Mouse (Mus musculus) lung, embryonic 14.5 days (tissue): ENCODE results near the gene March4. TPM values are rescaled to one million over a fixed set of nuclear protein-coding genes. Genes with fewer than 3 reads are reported as not detected.
A peak's percentile ranks its signal among the peaks of the same experiment; 100 is the strongest.

Experiments used
- ATAC-seq: fragments of 200-750 bp; cut with Nextera tagmentation; 2 replicates; pipeline ENCODE4 v1.8.0; 2017; ENCODE audit warnings: mild to moderate bottlenecking, moderate TSS enrichment, moderate library complexity; ENCODE audit not compliant: insufficient read depth
- DNase-seq: peaks from one replicate; pipeline ENCODE4 v3.0.0-alpha.2; 2015
- H3K27ac ChIP-seq: fragments of 300-500 bp; sonication (generic); 2 replicates; pipeline ENCODE4 v1.5.1; 2014; ENCODE audit warnings: low read depth, mild to moderate bottlenecking, moderate library complexity
- H3K27me3 ChIP-seq: fragments of 300-500 bp; sonication (generic); 2 replicates; pipeline ENCODE4 v1.6.1; 2014; ENCODE audit warnings: low read length, control low read depth; ENCODE audit not compliant: insufficient read depth
- H3K36me3 ChIP-seq: fragments of 300-500 bp; sonication (generic); 2 replicates; pipeline ENCODE4 v1.6.1; 2014; ENCODE audit warnings: control low read depth; ENCODE audit not compliant: insufficient read depth
- H3K4me1 ChIP-seq: fragments of 300-500 bp; sonication (generic); 2 replicates; pipeline ENCODE4 v1.6.1; 2014; ENCODE audit warnings: antibody characterized with exemption, control low read depth; ENCODE audit not compliant: insufficient read depth
- H3K4me2 ChIP-seq: fragments of 300-500 bp; sonication (generic); 2 replicates; pipeline ENCODE4 v1.6.1; 2014; ENCODE audit warnings: mild to moderate bottlenecking
- H3K4me3 ChIP-seq: fragments of 300-500 bp; sonication (generic); 2 replicates; pipeline ENCODE4 v1.5.1; 2014; ENCODE audit warnings: low read depth, low read length
- H3K9ac ChIP-seq: fragments of 300-500 bp; sonication (generic); 2 replicates; pipeline ENCODE4 v1.6.1; 2014
- H3K9me3 ChIP-seq: fragments of 300-500 bp; sonication (generic); 2 replicates; pipeline ENCODE4 v1.6.1; 2016; ENCODE audit warnings: low read depth, low read length, control low read depth
- CTCF ChIP-seq: IDR thresholded peaks from 2 replicates; pipeline ENCODE4 v1.5.1; 2016; ENCODE audit warnings: antibody characterized with exemption, low read depth
- WGBS: fragments of 180-500 bp; shearing (Covaris S2); extraction: QIAGEN DNeasy Blood & Tissue Kit; methylation state at CpG from one replicate; pipeline ENCODE4 v1.1.7; 2014; 5-methylcytosine and 5-hydroxymethylcytosine counted together
- polyA plus RNA-seq: library from polyadenylated mRNA; unstranded; fragments of >200 nt; fragmentation: Nextera tagmentation; extraction: Ambion mirVana; gene quantifications from 2 replicates; pipeline ENCODE4 v1.2.1, GENCODE M21; 2014

The March4 gene
- polyA plus RNA-seq, 1 experiment from 2014 or later = not detected

- Histone ChIP-seq H3K27ac (no peak overlapping the region), H3K36me3 (no peaks in the 10 kb centered on the region), H3K4me2 (peak overlapping the region; percentile 15; the same call in 1 of the 2 replicates), H3K4me3 (no peak overlapping the region), H3K9me3 (no peaks in the 10 kb centered on the region), H3K4me1 (no peaks in the 10 kb centered on the region), H3K27me3 (0 out of 2 replicates have a peak, but pooled peaks cover 5% of the 10 kb centered on the region), H3K9ac (no peak overlapping the region; the same call in 1 of the 2 replicates)
- TF ChIP-seq CTCF = no peak
- DNase-seq (no peak), ATAC-seq (no peak)
- 9% methylated on average over 12 of the region's 12 CpGs for WGBS
Measured at GRCm38 (mm10) chr1:72577481-72577922, 40.8 kb upstream of the March4 start.

DNA sequence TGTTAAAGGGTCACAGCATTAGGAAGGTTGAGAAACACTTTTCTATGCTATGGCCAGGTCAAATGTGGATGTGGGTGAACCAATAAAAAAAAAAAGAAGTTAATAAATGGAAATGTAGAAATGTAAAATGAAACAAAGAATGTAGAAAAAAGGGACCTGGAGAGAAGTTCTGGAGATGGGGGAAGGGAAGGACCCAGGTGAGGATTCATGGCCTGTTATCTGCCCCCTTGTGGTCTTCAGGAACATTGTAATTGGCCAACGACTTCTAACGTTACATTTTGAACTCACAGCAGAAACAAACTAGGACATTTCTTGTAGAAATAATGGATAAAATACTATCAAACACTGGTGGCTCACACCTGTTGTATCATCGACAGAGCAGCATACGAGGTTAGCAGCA lies 38.4 kb upstream of the March4 start:
- ATAC-seq = no peak
- no peaks in the 10 kb centered on the region for H3K36me3 ChIP-seq

GRCm38 (mm10) chr1:72574608-72575007 lies 37.9 kb upstream of the March4 start:
- Histone ChIP-seq H3K4me3 (no peak overlapping the region), H3K4me2 (no peak overlapping the region), H3K9me3 (no peaks in the 10 kb centered on the region), H3K36me3 (no peaks in the 10 kb centered on the region), H3K9ac (no peak overlapping the region), H3K27ac (no peak overlapping the region), H3K27me3 (0 out of 2 replicates have a peak, but pooled peaks cover 5% of the 10 kb centered on the region), H3K4me1 (no peaks in the 10 kb centered on the region)
- ATAC-seq (no peak), DNase-seq (no peak)
- no peak for TF ChIP-seq CTCF
- WGBS = 27% methylated on average over 7 of the region's 7 CpGs

More for the DNA sequence above, 38.4 kb upstream of the March4 start:
- Histone ChIP-seq H3K9ac (no peak overlapping the region), H3K4me1 (no peaks in the 10 kb centered on the region), H3K4me2 (no peak overlapping the region), H3K9me3 (no peaks in the 10 kb centered on the region), H3K27me3 (0 out of 2 replicates have a peak, but pooled peaks cover 5% of the 10 kb centered on the region), H3K4me3 (no peak overlapping the region), H3K27ac (no peak overlapping the region)
- 46% methylated on average over 4 of the region's 4 CpGs for WGBS
- TF ChIP-seq CTCF = peak; percentile 47
- DNase-seq = peak; percentile 27

GRCm38 (mm10) chr1:72574047-72574446 lies 37.3 kb upstream of the March4 start:
- no peak overlapping the region for H3K27ac ChIP-seq
- 51% methylated on average over 7 of the region's 7 CpGs for WGBS
- H3K9ac ChIP-seq = no peak overlapping the region
- no peak overlapping the region for H3K4me2 ChIP-seq
- no peak for TF ChIP-seq CTCF
- DNase-seq (no peak), ATAC-seq (no peak)
- H3K27me3 ChIP-seq = 0 out of 2 replicates have a peak, but pooled peaks cover 5% of the 10 kb centered on the region
- H3K4me3 ChIP-seq = no peak overlapping the region
- no peaks in the 10 kb centered on the region for H3K9me3 ChIP-seq
- H3K4me1 ChIP-seq = no peaks in the 10 kb centered on the region
- no peaks in the 10 kb centered on the region for H3K36me3 ChIP-seq

GRCm38 (mm10) chr1:72568725-72569124 lies 32.0 kb upstream of the March4 start:
- Histone ChIP-seq H3K9ac (no peak overlapping the region), H3K4me1 (no peaks in the 10 kb centered on the region), H3K27me3 (no peaks in the 10 kb centered on the region), H3K4me3 (no peak overlapping the region), H3K36me3 (no peaks in the 10 kb centered on the region), H3K27ac (no peak overlapping the region), H3K9me3 (no peaks in the 10 kb centered on the region), H3K4me2 (no peak overlapping the region)
- WGBS = 90% methylated on average over 8 of the region's 8 CpGs
- no peak for TF ChIP-seq CTCF
- no peak for DNase-seq
- ATAC-seq = no peak

DNA sequence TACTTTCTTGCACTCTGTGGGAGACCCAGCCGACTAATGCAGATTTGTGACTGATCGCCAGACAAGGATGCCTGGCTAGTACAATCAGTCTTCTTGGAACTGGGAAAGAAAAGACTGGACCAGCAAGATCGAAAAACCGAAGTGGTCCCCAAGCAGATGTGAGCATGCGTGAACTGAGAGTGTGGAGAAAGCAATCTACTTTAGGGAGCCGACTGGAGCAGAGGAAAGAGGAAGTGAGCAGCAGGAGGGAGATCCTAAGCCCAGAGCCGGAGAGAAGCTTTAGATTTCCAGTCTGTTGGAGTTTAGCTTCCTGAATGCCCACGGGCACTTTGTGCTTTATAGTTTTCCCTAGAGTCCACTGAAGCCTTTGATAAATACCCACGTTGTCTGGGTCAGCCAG lies 30.3 kb upstream of the March4 start:
- Histone ChIP-seq H3K36me3 (no peaks in the 10 kb centered on the region), H3K4me1 (no peaks in the 10 kb centered on the region), H3K27me3 (no peaks in the 10 kb centered on the region), H3K27ac (no peak overlapping the region), H3K9me3 (no peaks in the 10 kb centered on the region), H3K4me2 (no peak overlapping the region), H3K4me3 (no peak overlapping the region), H3K9ac (no peak overlapping the region)
- 40% methylated on average over 9 of the region's 9 CpGs for WGBS
- no peak for TF ChIP-seq CTCF
- ATAC-seq = no peak
- DNase-seq = no peak

- no peak for ATAC-seq
- no peak for DNase-seq
- H3K27ac ChIP-seq = no peak overlapping the region
Measured at GRCm38 (mm10) chr1:72564334-72564962, 27.7 kb upstream of the March4 start.

More at GRCm38 (mm10) chr1:72564334-72564962, 27.7 kb upstream of the March4 start:
- no peak overlapping the region for H3K9ac ChIP-seq
- no peak for TF ChIP-seq CTCF
- H3K36me3 ChIP-seq = no peaks in the 10 kb centered on the region
- no peaks in the 10 kb centered on the region for H3K4me1 ChIP-seq
- no peaks in the 10 kb centered on the region for H3K27me3 ChIP-seq
- H3K9me3 ChIP-seq = no peaks in the 10 kb centered on the region
- no peak overlapping the region for H3K4me2 ChIP-seq
- no peak overlapping the region for H3K4me3 ChIP-seq
- WGBS = 59% methylated on average over 6 of the region's 6 CpGs
